Mouse (Mus musculus): ENCODE results near the gene Shc3.

The Shc3 gene

DNA sequence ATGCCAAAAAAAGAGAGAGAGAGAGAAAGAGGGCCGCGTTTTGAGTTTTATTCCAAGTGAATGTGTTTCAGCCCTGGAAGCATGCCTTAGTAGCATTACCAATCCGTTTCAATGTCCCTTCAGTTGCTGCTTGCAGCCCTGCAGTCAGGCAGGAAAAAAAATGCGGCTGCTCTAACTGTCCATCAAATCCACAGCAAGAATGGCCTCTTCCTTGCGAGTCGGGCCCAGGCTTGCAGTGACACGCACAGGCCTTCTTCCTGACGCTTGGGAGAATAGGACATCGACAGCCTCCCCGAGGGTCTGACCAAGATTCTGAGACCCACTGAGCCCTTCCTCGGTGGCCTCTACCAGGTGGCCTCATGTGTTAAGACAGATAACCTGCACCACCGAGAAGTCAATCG is 718 bp downstream of the Shc3 start:
- DNase-seq (ENCODE audit: low spot score in 2 of 2), result no peak

DNA sequence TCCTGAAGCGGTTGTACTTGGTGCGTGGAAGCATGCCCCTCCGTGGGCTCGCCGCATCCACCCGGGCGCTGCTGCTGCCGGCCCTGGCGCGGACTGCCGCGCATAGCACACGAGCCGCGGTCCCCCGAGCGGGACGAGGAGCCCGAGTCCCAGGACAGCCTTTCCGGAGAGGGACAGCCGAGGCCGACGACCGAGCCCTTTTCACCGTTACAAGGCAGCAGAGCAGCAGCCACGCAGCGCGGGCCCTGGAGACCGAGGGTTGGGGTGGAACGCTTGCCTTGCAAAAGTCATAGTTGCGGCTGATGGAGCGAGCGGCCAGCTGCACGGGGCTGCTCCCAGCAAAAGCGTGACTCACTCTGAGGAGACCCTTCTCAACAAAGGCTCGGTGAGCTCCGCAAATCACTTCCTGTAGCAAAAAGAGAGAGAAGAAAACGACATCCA is 1.8 kb downstream of the Shc3 start:
- DNase-seq (ENCODE audit: low spot score in 2 of 2), result no peak

DNA sequence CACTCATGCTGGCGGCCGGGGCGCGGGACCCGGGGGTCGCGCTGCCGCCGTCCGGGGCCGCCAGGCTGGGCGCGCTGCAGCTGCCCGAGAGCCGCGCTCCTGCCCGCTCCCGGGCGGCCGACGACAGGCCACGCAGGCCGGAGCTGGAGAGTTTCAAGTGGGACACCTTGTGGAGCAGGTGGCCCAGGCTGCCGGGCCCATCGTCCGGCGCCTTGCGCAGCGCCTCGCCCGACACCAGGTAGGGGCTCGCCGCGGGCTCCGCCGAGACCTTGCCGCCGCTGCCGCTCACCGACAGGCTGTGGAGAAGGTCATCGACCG is 2.2 kb downstream of the Shc3 start:
- no peak for DNase-seq (ENCODE audit: low spot score in 2 of 2)

DNA sequence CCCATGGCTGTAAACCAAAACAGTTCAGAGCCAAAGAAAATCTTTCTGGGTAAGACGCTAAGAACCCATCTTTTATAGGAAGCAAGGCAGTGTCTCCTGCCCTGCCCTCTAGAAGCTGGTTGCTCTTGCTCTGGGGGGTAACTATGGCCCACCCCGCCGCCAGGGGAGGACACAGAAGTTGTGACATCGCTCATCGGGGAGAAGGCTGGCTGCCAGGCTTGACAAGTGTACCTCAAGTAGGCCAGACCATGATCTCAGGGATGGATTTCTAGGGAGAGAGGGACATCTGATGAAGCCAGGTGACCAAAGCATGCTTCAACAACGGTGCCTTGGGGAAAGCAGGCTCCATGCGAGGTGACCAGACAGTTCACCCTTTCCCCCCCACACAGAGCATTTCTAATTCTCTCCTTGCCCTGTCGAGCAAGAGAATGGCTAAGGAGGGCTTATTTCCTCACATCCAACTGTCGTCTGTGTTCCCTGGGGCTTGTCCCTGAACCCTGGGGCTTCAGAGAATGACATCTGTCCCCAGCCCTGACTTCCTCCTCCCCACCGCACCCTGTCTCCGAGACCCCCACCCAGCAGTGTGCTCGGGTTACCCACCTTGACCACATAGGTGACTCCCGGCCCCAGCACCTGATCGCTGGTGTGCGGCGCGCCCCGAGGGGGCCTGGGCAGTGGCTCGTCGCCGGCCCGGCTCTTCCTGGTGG is 2.7 kb downstream of the Shc3 start:
- DNase-seq (ENCODE audit: low spot score in 2 of 2), result no peak

DNA sequence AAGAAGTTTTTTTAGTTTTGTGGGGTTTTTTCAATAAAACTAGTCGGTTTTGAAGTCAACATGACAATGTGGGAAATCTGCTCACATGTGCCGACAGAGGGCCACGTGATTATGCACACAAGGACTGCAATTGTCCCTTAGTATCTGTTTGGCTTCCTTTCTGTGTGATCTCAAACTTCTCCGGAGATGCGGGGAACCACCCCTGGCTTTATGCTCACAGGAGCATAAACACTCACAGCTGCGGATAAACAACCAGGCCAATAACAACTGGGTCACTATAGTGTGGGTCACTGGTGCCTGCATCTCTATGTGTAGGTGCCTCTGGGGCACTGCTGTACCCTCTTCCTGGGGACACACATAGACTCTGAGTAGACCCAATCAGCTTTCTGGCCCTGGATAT is 4.5 kb downstream of the Shc3 start:
- DNase-seq (ENCODE audit: low spot score in 2 of 2), result no peak

DNA sequence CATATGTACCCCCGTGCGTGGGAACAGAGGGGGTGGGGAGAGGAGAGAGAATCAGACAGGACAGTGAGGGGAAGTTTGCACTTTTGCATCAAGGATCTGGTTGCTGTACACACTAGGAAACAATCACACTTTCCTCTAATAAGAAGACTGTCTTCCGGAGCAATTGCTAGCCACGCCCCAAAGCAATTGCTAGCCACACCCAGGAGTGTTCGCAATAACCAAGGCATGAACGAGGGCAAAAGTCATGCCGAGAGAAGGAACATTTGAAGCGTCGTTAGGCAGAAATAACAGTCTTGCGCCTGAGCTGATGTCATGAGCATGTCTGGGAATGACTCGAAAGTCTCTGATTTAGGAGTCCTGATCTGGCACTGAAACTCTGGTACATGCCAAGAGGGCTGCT is 15.9 kb downstream of the Shc3 start:
- DNase-seq (ENCODE audit: low spot score in 2 of 2), result no peak

DNA sequence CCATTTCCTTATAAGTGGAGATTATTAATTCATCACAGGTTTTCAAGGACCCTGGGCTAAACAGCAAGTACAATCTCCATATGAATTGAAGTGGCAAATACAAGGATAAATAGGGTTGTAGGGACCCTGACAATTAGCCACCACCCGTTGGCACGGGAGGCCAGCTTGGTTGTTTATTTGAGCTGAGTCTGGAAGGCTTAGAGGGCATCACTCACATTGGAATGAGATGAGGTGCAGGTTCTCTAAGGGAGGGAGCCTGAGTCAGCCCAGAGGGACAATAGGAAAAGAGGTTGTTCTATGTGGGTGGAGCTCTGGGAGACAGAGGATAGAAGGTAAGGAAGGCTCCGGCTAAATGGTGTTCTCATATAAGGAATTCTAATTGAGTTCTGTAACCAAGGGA is 17.0 kb downstream of the Shc3 start:
- no peak for DNase-seq (ENCODE audit: low spot score in 2 of 2)

DNA sequence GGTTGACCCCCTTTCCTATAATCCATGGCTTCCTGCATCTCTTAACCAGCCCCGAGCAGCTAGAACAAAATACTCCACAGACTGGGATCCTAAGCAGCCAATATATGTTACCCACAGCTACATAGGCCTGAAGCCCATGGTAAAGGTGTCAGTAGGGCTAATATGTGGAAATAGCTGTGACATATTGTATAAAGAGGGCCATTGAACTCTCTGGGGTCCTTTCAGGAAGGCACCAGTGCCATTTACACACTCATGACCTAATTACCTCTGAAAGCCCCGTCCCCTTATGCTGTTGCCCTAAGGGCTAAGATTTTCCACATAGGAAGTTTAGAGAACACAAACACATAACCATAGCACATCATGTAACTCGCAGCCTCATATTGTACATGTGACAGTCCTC is 17.4 kb downstream of the Shc3 start:
- no peak for DNase-seq (ENCODE audit: low spot score in 2 of 2)

DNA sequence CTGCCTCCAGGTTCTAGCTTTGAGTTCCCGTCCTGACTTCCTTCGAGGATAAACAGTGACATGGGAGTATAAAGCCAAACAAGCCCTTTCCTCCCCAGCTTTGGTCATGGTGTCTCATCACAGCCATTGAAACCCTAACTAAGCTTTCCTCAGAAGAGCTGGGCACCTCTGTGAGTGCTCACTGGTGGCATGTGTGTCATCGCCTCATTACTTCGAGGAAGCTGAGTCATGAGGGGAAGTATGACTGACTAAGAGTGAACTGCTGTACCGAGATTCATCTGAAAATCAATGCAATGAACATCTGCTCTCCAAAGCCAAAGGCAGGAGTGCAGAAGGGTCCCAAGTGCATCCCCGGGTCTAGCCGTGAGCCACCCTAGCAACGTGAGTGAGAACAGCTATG is 29.4 kb downstream of the Shc3 start:
- DNase-seq (ENCODE audit: low spot score in 2 of 2), result no peak

DNA sequence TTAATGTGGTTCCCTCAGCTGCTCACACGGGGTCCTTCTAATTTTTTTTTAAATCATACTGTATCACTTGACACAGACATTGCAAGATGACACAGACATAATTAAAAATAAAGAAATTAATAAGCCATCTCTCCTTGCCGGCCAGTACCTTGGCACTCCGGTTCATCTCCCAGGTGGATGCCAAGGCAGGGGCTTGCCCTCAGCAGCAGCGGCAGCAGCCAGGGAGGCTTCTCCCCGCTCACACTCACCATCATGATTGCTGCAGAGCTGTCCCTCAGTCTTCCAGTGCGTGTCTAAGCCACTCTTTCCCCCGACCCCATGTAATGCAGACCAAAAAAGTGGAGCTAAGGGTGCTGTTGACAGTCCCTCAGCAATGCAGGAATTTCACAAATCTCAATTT is 33.9 kb downstream of the Shc3 start:
- no peak for DNase-seq (ENCODE audit: low spot score in 2 of 2)

DNA sequence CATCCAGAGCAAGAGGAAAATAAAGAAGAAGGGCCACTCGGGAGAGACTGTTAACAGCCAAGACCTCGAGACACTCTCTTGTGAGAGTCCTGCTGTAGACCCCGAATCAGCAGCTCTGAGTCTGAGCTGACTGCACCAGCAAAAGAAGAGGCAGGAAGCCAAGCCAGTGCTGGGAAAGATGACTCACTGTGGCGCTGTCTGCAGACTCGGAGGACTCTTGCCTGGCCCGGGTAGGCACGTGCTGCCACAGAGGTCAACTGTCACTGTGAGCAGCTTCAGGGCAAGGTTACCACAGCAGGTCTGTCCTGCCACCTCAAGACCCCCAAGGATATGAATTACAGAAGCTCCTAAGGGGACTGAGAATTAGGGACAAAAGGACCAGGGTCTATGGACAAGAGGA is 42.7 kb downstream of the Shc3 start:
- no peak for DNase-seq (ENCODE audit: low spot score in 2 of 2)

DNA sequence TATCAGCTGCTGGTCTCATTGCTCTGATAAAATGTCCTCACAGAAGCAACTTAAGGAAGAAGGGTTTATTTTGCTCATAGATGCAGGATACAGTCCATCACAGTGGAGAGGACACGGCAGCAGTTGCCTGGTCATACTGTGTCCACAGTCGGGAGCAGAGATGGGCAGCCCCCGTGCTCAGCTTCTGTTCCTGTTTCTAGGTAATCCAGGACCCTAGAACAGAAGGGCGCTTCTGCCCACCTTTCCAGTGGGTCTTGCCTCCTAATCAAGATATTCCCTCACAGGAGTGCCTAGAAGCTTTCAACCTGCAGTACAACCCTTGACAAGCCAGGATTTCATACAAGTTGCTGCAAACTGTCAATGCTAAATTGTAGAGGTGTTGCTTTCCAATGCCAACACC is 44.9 kb downstream of the Shc3 start:
- no peak for DNase-seq (ENCODE audit: low spot score in 2 of 2)

DNA sequence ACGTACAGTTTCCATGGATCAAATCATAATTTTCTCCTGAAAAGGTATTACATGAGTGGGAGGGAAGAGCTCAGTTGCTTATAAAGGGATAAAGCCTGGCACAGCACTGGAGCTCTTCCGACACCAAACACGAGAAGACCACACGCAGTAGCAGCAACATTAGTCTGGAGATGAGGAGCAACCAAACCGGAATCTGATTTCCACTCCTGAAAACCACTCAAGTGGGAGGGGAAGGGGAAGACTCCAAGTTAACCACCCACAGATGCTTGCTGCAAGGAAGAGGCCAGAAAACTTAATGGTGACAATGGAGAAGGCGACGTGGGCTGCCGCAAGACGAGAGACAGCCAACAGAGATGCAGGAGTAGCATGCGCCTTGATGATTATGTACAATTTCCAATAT is 45.9 kb downstream of the Shc3 start:
- no peak for DNase-seq (ENCODE audit: low spot score in 2 of 2)

DNA sequence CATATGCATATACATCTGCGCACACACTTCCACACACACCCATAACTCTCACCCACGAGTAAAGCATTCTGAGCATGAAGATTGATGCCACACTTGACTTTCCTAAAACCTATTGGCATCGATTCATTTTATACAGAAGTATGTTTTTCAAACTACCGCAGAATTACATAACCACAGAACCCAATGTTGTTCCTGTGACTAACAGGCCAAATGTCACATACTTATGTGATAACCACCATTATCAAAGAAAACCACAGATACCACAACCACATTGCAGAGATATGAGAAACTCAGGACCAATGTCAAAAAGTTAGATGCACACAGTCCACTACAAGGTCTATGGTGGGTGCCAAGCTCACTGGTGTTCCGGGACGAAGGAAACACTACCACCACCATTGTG is 50.3 kb downstream of the Shc3 start:
- DNase-seq (ENCODE audit: low spot score in 2 of 2), result no peak

DNA sequence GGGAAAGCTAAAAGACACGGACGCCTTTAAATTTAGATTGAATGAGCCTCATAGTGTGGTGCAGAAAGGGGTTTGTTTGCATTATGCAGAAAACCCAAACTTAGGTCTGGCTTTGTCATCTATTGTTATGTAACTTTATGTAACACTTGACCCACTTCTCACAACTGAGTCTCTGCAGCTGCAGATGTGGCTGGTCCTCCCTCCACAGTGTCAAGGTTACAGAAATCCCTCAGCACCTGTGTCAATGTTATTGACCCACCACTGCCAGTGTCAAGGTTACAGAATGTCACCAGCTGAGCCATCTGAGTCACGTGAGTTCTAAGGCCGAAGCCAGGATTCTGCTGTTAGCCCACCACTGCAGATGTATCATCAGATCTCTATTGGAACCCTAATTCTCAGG is 51.3 kb downstream of the Shc3 start:
- no peak for DNase-seq (ENCODE audit: low spot score in 2 of 2)

DNA sequence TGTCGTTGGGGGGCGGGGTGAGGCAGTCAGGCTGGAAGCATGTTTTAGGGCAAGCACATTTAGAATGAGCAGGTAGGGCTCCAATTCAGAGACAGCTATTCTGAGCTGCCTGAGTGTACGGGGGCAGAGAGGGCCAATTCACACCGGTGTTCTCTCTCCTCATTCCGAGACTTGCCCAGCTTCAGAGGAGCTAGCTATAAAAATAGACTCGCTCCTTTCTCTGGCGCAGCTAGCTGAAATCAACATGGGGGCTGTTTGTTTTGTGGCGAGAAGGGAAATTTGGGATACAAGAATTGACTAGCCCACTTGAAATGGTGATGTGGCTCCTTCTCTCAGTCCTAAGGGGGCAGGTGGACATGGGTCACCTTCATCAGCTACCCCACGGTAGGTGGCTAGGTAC is 60.4 kb downstream of the Shc3 start:
- DNase-seq (ENCODE audit: low spot score in 2 of 2), result no peak

DNA sequence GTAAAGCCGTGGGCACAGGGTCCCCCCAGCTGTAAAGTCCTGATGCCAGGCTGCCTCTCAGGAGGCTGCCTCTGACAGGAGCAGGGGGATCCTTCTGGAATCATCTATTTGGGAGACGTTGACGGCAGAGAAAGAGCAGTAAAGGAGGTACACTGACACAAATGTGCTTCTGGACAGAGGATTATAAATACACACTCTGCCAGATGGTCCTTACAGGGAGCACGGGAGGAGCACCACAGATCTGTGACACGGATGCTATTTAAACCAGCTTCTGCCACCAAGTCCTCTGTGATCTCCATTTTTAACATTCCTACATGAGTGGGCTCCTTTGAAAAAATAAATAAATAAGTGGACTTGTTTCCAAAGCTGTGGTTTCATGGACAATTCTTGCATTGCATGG is 63.5 kb downstream of the Shc3 start:
- no peak for DNase-seq (ENCODE audit: low spot score in 2 of 2)

DNA sequence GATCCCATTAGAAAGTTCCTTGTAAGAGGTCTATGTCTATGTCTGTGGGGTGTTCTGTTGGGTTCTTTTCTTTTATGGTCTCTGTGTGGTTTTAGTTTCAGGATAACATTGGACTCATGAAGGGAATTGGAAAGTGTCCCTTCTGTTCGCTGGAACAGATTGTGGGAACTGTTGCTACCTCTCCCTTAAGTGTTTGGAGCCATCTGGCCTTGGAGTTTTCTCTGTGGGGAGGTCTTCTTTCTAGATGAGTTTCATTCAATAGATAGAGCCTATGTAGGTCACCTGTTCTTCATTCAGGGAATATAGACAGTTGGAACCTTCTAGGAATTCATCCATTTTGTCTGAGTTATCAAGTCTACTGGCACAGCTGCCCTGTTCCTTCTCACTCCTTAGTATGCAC is 69.5 kb downstream of the Shc3 start:
- no peak for DNase-seq (ENCODE audit: low spot score in 2 of 2)

DNA sequence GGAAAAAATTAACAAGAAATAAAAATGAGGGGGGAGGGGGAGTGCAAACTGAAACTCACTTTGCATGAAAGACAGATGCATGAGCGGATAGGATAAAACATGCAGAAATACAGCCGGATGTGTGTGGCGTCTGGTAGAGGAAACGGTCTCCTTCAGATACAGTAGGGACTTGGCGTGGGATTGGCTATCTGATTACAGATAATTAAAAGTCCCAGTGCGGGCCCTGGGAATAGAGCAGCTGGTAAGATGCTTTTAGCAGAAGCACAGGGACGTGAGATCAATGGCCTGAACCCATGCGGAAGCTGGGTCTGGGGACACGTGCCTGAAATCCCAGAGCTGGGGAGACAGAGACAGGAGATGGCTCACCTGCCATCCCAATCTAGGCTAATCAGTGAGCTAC is 75.5 kb downstream of the Shc3 start:
- no peak for DNase-seq (ENCODE audit: low spot score in 2 of 2)

DNA sequence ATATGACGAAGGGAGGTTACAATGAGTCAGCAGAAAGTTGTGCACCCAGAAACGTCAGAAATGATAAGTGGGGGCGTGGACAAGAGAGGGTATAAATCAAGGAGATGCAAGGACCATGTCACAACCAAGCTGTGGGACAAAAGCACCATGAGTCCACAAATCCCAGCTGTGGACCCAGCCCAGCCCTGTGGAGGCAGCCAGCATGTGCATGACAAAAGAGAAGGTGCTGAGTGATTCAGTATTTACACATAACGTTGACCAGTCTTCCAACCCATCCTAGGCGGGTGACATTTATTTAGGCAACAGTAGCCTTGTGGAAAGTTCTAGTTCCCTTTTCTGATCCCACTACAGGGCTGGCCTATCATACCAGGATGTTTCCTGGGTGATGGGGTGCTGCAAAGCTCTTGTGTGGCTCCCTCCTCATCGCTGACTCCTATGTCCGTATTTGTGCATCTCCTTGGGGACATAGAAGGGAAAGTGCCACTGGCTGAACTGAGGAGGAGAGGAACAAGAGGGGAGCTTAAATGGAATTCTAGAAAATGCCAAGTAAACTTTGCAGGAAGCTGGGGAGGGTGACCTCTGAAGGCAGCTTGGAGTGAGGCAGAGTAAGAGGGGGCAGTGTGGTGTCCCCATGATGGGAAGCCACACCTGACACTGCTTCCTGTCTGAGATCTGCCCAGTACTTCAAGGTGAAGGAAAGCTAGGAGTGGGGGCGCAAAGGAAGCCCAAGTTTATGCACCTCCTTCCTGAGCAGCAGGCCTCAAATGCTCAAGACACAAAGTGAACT is 77.4 kb downstream of the Shc3 start:
- no peak for DNase-seq (ENCODE audit: low spot score in 2 of 2)

DNA sequence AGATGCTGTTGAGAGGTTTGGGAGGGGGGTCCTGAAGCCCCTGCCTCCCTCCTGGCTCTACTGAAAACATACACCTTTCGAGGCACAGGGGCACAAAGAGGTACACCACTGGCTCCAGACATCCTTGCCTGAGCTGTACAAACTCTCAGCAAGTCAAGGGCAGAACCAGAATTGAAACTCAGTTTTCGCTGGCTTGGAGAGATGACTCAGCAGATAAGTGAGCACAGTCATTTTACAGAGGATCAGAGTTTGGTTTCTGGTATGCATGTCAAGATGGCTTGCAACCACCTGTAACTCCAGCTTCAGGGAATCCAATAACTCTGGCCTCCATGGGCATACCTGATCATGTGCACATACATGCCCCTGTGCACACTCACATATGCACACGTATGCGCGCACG is 79.0 kb downstream of the Shc3 start:
- DNase-seq (ENCODE audit: low spot score in 2 of 2), result no peak

DNA sequence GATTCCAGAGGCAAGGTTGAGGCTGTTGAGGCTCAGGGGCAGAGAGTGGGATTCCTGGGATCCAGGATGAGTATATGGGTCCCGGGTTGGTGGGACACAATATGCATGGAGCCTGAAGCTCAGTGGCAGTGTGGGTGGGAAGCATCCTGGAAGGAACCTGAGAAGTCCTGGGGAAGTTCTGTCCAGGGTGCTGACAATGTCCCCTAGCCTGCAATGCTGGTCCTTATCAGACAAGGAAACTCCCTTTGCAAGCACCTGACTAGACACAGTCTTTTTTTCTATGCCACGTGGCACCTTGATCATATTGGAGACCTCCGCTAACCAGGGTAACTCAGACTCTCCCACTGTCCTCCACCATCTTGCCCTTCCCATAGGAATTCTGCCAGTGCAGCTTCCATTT is 80.3 kb downstream of the Shc3 start:
- no peak for DNase-seq (ENCODE audit: low spot score in 2 of 2)

DNA sequence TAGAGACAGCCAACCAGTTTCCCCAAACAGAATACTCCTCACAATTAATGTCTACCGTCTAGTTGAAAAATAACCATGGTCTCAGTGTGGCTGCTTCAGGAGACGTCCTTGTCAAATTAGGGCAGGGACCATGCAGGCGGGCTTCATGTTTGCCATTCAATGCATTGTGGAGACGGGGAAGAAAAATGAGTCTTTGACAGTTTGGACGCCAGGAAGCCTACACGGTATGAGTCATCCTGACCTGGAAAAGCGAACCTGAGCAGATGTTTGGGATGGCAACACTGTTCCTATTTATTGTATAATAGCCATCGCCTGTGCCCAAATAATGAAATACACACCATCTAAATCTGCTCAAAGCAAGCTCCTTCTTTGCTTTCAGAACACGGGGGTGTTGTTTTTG is 83.9 kb downstream of the Shc3 start:
- DNase-seq (ENCODE audit: low spot score in 2 of 2), result no peak

DNA sequence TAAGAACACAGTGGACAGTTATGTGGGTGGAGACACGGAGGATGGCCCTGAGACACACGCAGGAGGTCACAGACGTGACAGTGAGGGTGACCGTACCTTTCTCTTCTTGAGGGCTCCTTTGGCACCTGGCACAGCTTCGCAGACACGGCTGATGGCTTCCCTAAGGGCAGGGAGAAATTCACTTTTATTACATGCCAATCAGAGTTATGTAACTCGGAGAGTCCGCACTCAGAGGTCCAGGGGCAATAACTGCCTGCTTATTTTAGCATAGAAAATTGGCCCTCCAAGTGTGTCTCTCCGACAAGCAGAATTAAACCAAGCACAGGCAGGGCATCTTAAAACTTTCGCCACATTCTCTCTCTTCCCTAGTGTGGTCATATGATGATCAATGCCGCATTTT is 86.4 kb downstream of the Shc3 start:
- DNase-seq (ENCODE audit: low spot score in 2 of 2), result no peak

All from spleen, postnatal 10 days (tissue).